Mouse (Mus musculus) MN1 (cell line): Measurements from ENCODE around the gene Cdh4.
A peak's percentile ranks its signal among the peaks of the same experiment; 100 is the strongest.

Source experiments
- DNase-seq: peaks from one replicate; pipeline ENCODE4 v3.0.0-alpha.2; 2016; ENCODE audit warnings: low spot score

Cdh4 gene

DNA sequence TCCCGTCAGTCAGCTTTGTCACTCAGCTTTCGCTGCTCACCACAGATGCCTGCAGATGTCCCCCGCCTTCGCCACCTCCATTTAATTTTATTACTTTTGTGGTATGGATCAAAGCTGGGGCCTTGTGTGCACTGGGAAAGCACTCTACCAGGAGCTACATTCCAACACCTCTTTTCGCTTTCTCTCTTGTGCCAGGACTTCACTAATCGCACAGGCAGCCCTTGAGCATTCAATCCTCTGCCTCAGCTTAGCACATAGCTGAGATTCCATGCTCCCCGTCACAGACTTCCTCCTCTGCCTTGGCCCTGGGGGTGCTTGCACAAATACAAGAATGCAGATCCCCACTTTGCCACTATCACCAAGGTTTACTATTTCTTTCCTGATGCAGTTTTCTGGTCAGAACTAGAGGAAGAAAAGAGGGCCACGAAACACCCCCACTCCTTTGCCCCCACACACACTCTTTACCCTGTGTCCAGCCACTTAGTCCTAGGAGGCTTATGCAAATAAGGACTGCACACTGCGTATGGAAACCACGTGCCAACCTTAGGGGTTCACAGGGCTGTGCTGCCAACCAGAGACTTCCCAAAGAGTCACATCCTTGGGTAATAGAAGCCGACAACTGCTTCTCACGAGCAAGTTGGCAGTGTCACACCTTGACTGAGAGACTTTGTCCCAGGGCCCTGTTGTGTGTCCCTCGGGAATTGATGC is 350.3 kb downstream of the Cdh4 start:
- no peak for DNase-seq

DNA sequence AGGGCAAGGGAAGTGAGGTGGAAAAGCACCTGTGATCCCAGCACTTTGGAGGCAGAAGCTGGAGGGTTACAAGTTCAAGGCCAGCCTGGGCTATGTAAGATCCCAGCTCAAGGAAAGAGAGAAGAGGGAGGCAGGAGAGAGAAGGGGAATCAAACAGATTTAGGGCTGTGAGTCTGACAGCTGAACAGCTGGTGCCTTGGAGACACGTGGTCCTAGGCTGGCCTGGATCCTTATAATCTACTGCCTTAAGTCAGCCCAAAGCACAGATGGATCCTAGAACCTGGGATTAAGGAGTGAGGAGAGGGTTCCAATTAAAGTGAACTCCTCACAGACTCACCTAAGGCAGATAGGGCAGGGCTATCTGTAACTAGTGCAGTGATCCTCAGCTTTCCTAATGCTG is 352.1 kb downstream of the Cdh4 start:
- no peak for DNase-seq

- DNase-seq: no peak
Measured at GRCm38 (mm10) chr2:179795452-179795851, 353.2 kb downstream of the Cdh4 start.

GRCm38 (mm10) chr2:179799906-179800532 is 357.8 kb downstream of the Cdh4 start:
- DNase-seq: no peak

DNA sequence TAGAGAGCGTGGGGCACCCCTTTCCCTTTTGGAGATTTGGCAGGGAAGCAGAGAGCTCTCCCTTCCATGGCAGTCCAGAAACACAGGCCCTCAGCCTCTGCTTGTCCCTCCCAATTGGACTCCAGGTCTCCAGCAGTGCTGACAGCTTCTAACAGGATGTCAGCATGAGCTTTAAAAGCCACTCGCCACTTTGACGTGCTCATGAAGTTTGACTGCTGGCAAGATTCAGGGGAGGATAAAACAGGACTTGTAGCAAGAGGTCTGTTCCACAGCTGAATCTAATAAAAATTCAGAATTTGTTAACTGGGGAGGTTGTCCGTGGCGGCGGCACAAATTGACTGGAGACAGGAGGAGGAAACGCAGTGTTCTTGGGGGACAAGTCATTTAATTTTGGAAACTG is 358.8 kb downstream of the Cdh4 start:
- no peak for DNase-seq

DNA sequence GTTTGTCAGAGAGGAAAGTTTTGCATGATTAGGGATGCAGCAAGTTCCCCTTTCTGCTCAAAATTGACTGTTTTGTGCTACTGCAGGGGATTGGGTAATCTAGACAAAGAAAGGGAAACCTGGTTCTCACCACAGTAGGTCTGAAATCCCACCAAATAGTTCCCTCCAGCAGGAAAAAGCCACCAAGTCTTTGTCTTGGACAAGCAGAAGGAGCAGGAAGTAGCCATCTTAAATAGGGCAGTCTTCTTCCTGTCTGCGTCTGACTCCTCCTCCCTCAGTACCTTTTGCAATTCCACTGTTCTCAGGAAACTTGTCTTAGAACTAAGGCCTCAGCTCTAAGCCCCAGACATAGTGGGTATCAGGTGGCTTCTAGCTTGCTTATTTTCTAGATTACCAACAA is 360.2 kb downstream of the Cdh4 start:
- no peak for DNase-seq

GRCm38 (mm10) chr2:179811086-179811485 is 368.9 kb downstream of the Cdh4 start:
- no peak for DNase-seq

- no peak for DNase-seq
Measured at GRCm38 (mm10) chr2:179813035-179813827, 371.0 kb downstream of the Cdh4 start.

- DNase-seq: no peak
Measured at GRCm38 (mm10) chr2:179824776-179825326, 382.6 kb downstream of the Cdh4 start.

- DNase-seq: no peak
Measured at GRCm38 (mm10) chr2:179828968-179829367, 386.7 kb downstream of the Cdh4 start.

DNA sequence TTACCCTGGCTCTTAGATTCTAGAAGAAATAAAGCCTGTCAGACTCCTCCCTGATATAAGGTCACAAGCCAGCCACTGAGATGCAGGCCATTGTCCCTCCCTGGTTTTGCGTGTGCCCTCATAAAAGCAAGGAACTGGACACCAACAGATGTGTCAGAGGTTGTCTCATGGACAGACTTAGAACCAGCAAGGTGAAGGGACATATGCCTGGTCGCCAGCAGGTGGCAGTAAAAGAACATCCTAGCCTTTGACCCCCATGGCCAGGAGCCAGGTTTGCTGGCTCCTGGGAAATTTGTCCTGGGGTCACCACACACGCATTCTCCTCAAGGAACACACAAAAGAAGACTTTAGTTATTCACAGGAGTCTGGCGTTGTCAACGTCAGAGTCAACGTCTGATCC is 387.7 kb downstream of the Cdh4 start:
- DNase-seq: no peak

DNA sequence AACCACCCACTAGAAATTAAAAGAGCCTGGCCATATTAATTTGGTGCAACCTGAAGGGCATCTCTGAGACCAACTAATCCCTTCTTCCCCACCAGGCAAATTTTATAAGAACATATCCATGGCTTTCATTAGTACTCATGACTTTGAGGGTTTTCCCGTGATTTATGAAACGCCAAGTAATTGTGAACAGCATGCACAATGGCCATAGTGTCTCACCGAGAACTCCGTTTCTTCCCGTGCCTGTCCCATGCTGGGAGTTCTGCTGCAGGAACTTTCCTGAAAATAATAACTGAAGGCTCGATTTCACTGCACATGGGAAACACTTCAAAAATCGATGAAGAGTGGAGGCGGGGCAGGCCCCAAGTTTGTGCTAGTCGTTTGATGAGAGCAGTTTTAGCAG is 392.7 kb downstream of the Cdh4 start:
- DNase-seq: no peak

GRCm38 (mm10) chr2:179835570-179835969 is 393.3 kb downstream of the Cdh4 start:
- no peak for DNase-seq

DNA sequence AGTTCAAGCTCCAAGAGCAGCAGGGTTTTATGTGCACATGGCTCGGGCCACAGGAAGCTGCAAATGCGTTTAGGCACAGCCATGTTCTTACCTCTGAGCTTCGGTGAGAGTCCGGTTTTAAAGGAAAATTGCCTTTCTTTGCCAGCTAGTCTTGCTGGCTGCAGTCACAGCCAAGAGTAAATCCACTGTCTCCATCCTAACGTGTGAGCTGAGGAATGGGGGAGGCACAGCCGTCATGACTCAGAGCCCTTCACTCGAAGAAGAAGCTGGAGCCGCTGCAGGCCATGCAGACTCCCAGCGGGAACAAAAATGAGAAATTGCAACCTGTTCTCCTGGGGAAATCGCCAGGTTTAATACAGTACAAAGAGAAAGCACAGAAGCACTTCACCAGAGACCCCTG is 395.0 kb downstream of the Cdh4 start:
- no peak for DNase-seq

DNA sequence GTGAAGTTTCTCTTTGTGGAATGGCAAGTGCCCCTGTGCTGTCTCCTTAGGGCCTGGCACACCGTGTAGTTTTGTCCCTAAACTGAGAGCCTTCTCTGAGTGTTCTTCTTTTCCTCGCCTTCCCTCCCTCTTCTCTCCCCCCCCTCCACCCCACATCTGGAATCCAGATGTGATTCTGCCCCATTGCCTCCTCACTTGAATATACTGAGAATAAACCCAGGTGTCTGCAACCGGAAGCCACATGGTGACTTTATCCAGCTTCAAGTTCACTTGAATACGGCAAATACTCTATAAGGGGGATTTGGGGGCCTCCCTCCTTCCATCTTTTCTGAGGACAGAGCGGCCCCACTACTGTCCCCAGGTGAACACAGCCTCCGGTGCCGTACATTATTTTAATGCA is 395.8 kb downstream of the Cdh4 start:
- no peak for DNase-seq

DNA sequence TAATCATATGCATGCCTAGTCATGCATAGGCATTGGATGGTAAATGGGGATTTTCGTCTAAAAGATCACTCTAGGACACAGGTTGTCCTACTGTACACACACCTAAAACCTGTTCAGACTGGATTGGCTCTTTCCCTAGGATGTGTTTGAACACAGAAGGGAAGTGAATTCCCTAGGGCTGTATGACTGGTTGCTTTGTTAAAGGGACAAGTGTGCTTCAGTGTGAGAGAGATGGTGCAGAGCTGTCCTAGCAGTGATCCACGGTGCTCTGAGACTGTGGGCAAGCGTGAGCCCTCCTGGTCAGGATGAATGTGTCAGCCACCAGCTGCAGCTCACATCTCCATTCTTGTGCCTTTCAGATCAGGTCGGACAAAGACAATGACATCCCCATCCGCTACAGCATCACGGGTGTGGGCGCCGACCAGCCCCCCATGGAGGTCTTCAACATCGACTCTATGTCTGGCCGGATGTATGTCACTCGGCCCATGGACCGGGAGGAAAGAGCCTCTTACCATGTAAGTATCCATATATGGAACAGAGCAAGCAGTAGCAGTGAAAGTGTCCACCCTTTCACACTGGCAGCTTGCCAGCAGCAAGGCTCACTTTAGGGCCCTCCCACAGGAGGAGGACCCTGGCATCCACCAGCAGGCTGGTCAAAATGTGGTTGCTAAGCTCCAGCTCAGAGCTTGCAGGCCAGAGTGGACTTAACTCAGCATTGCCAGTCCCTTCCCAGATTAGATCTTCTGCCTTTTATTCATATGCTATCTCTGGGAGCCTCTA is 400.6 kb downstream of the Cdh4 start:
- DNase-seq: peak; percentile 62

DNA sequence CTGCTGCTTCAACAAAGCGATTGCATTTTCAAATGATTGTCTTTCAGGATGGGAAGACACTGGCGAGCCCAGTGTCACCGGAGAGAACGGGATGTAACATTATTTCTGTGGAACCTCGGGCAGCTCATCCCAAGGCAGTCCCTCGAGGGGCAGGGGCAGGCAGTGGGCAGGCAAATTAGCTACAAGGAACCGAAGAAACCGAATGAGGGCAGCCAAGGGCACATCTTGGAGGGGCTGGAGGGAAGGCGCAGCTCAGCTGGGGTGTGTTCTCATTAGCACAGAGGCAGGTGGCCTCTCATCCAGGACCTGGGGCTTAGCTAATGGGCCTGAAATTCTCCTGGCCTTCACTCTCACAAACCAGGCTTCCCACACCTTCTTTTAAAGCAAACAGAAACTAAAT is 407.5 kb downstream of the Cdh4 start:
- DNase-seq: no peak

DNA sequence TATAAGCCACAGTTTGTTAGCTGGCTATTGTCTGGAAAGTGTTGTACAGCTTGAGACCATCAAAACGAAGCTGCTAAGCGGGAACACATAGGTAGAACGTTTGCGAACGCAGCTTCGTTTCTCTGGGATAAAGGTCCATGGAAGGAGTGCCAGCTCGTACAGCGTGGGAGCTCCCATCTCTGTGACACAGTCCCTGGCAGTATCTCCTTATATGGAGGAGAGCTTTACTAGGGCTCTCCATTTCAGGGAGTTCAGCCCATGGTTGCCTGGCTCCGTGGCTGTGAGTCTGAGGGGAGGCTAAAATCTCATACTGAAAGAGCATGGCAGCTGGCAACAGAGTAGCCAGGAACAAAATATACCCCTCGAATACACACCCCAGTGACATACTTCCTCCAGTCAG is 409.9 kb downstream of the Cdh4 start:
- DNase-seq: no peak

DNA sequence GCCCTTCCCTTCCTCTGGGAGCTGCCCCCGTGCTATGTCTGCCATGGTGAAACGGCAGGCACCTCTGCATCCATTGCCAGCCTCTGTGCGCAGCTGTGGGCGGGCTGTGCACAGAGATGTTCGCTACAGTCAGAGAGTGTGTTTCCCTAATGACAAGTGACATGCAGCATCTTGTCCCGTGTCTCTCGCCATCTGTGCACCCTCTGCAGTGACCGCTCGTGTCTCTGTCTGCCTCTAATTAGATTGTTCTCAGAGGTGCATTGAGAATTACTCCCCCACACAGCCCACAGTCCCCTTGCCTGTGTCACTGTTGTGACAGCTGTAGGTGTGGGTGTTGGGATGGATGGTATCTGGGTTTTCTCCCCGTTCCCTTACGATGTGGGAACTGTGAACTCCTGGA is 410.6 kb downstream of the Cdh4 start:
- DNase-seq: no peak

DNA sequence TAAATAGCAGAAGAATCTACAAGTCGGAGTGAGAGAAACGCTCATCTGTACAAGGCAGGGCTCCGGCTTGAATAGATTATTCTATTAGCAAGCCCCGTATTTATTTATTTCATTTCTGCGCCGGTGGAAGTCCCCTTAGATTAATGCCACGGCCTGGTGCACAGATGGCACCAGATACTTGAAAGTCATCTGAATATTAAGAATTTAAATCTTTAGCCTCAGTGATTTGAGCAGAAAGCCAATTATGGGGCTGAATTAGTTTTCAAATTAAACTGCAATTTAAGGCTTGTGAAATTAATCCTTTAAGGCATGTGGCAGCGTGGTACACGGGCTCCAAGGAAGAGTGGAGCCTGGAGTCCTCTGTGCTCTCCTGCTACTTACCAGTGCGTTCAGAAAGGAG is 411.7 kb downstream of the Cdh4 start:
- DNase-seq: no peak

- no peak for DNase-seq
Measured at GRCm38 (mm10) chr2:179857086-179857485, 414.9 kb downstream of the Cdh4 start.

DNA sequence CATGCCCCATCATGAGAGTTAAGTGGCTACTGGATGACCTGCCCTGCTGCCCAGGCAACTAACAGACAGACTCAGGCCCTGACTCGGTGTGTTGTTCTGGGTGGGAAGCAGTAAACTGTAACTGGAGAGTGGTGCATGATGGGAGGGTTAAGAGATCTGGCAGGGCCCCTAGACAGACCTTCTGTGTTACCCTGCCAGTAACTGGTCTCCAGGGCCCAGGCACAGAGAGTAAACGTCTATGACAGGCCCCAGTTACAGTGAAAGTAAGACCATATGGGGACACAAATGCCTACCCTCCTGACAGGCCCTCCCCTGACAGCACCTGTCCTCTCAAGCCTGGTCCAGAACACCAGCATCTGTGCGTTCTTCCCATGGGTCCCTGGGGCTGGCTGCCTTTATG is 420.4 kb downstream of the Cdh4 start:
- DNase-seq: no peak
